Mouse (Mus musculus) MEL (cell line): ENCODE results near the gene Akr1a1. TPM values are rescaled to one million over a fixed set of nuclear protein-coding genes. Genes with fewer than 3 reads are reported as not detected.

Source experiments
- DNase-seq: peaks from one replicate; pipeline ENCODE4 v3.0.0; 2011; ENCODE audit warnings: low read depth, low spot score
- H3K27ac ChIP-seq: 2 replicates; pipeline ENCODE4 v1.5.1; 2012; ENCODE audit warnings: low read depth, mild to moderate bottlenecking, control low read depth, low read length, moderate library complexity; ENCODE audit not compliant: control insufficient read depth
- H3K27me3 ChIP-seq, 2 experiments: fragments of 150-350 bp in 1 of 2; sonication (generic) in 1 of 2; 2 replicates each; pipeline ENCODE4 v1.6.1; 2012; ENCODE audit warnings: low read length in 2 of 2, mild to moderate bottlenecking in 2 of 2, improper control_type of control experiment in 1 of 2, moderate library complexity in 1 of 2; ENCODE audit not compliant: insufficient read depth in 2 of 2, control insufficient read depth in 1 of 2
- H3K36me3 ChIP-seq, 2 experiments: 2 replicates each; pipeline ENCODE4 v1.6.1; 2012 to 2014; ENCODE audit warnings: low read length in 2 of 2, improper control_type of control experiment in 1 of 2, inconsistent platforms in 1 of 2, mild to moderate bottlenecking in 1 of 2; ENCODE audit not compliant: insufficient read depth in 2 of 2, control insufficient read depth in 1 of 2
- H3K4me1 ChIP-seq, 2 experiments: fragments of 150-350 bp in 1 of 2; sonication (generic) in 1 of 2; 2 replicates each; pipeline ENCODE4 v1.6.1; 2012; ENCODE audit warnings: low read length in 2 of 2, improper control_type of control experiment in 1 of 2, mild to moderate bottlenecking in 1 of 2; ENCODE audit not compliant: insufficient read depth in 2 of 2, control insufficient read depth in 1 of 2
- H3K4me3 ChIP-seq, 2 experiments: fragments of 150-350 bp in 1 of 2; sonication (generic) in 1 of 2; 2 replicates each; pipeline ENCODE4 v1.5.1; 2012; ENCODE audit warnings: low read depth in 2 of 2, low read length in 2 of 2, mild to moderate bottlenecking in 2 of 2, moderate library complexity in 2 of 2, control low read depth in 1 of 2, improper control_type of control experiment in 1 of 2; ENCODE audit not compliant: control insufficient read depth in 1 of 2, insufficient read depth in 1 of 2
- H3K79me2 ChIP-seq: 2 replicates; pipeline ENCODE4 v1.6.1; 2012; ENCODE audit warnings: mild to moderate bottlenecking, low read length, moderate library complexity; ENCODE audit not compliant: control insufficient read depth, poor library complexity, insufficient read depth
- H3K9ac ChIP-seq: 2 replicates; pipeline ENCODE4 v1.6.1; 2012; ENCODE audit warnings: low read depth, mild to moderate bottlenecking, control low read depth, low read length, moderate library complexity; ENCODE audit not compliant: control insufficient read depth, poor library complexity, severe bottlenecking
- H3K9me3 ChIP-seq: fragments of 150-350 bp; sonication (generic); replicated peaks from 2 replicates; pipeline ENCODE4 v1.6.1; 2012; ENCODE audit warnings: mild to moderate bottlenecking, low read length, improper control_type of control experiment, moderate library complexity; ENCODE audit not compliant: insufficient read depth
- BHLHE40 ChIP-seq: IDR thresholded peaks from 2 replicates; pipeline ENCODE4 v1.6.1; 2012; ENCODE audit warnings: low read depth, mild to moderate bottlenecking, inconsistent platforms, low read length, improper control_type of control experiment, borderline replicate concordance
- CHD1 ChIP-seq: IDR thresholded peaks from 2 replicates; pipeline ENCODE4 v1.6.1; 2012; ENCODE audit warnings: low read depth, mild to moderate bottlenecking, inconsistent platforms, low read length, improper control_type of control experiment
- CTCF ChIP-seq, 3 experiments: IDR thresholded peaks in 2 of 3; conservative IDR thresholded peaks in 1 of 3; 2 replicates each; pipeline ENCODE4 v1.5.1; 2011 to 2012; ENCODE audit warnings: low read length in 3 of 3, low read depth in 2 of 3, mild to moderate bottlenecking in 2 of 3, improper control_type of control experiment in 1 of 3, inconsistent platforms in 1 of 3, mixed read lengths in 1 of 3, moderate library complexity in 1 of 3; ENCODE audit not compliant: control insufficient read depth in 1 of 3, insufficient read depth in 1 of 3, poor library complexity in 1 of 3, severe bottlenecking in 1 of 3
- E2F4 ChIP-seq: IDR thresholded peaks from 2 replicates; pipeline ENCODE4 v1.6.1; 2011; ENCODE audit warnings: low read depth, low read length, improper control_type of control experiment, borderline replicate concordance
- EP300 ChIP-seq, 2 experiments: IDR thresholded peaks; 2 replicates each; pipeline ENCODE4 v1.6.1; 2011; ENCODE audit warnings: improper control_type of control experiment in 2 of 2, low read length in 2 of 2, low read depth in 1 of 2, mild to moderate bottlenecking in 1 of 2
- ETS1 ChIP-seq: IDR thresholded peaks from 2 replicates; pipeline ENCODE4 v1.6.1; 2012; ENCODE audit warnings: low read depth, mild to moderate bottlenecking, inconsistent platforms, low read length, improper control_type of control experiment, moderate library complexity
- GATA1 ChIP-seq: IDR thresholded peaks from 2 replicates; pipeline ENCODE4 v1.6.1; 2011; ENCODE audit warnings: low read depth, low read length, improper control_type of control experiment
- HCFC1 ChIP-seq: IDR thresholded peaks from 2 replicates; pipeline ENCODE4 v1.6.1; 2012; ENCODE audit warnings: low read depth, mild to moderate bottlenecking, inconsistent platforms, low read length, improper control_type of control experiment, moderate library complexity
- JUND ChIP-seq: IDR thresholded peaks from 2 replicates; pipeline ENCODE4 v1.6.1; 2011; ENCODE audit warnings: low read depth, mild to moderate bottlenecking, improper control_type of control experiment, low read length
- KAT2A ChIP-seq: conservative IDR thresholded peaks from 2 replicates; pipeline ENCODE4 v1.6.1; 2012; ENCODE audit warnings: low read depth, low read length, improper control_type of control experiment, inconsistent platforms
- MAFK ChIP-seq: IDR thresholded peaks from 2 replicates; pipeline ENCODE4 v1.6.1; 2011; ENCODE audit warnings: low read depth, mild to moderate bottlenecking, low read length, improper control_type of control experiment, borderline replicate concordance
- MAX ChIP-seq: IDR thresholded peaks from 2 replicates; pipeline ENCODE4 v1.6.1; 2011; ENCODE audit warnings: low read length, improper control_type of control experiment
- MAZ ChIP-seq: IDR thresholded peaks from 2 replicates; pipeline ENCODE4 v1.6.1; 2012; ENCODE audit warnings: low read depth, mild to moderate bottlenecking, inconsistent platforms, low read length, improper control_type of control experiment
- MEF2A ChIP-seq: IDR thresholded peaks from 2 replicates; pipeline ENCODE4 v1.6.1; 2014; ENCODE audit warnings: low read depth, mild to moderate bottlenecking, inconsistent platforms, low read length, improper control_type of control experiment; ENCODE audit not compliant: poor library complexity, insufficient replicate concordance, severe bottlenecking; ENCODE audit errors: extremely low read depth
- MXI1 ChIP-seq: IDR thresholded peaks from 2 replicates; pipeline ENCODE4 v1.6.1; 2011; ENCODE audit warnings: mild to moderate bottlenecking, low read depth, low read length, improper control_type of control experiment
- MYB ChIP-seq: IDR thresholded peaks from 2 replicates; pipeline ENCODE4 v1.6.1; 2011; ENCODE audit warnings: mild to moderate bottlenecking, low read depth, low read length, improper control_type of control experiment
- MYC ChIP-seq: IDR thresholded peaks from 2 replicates; pipeline ENCODE4 v1.6.1; 2011; ENCODE audit warnings: low read depth, mild to moderate bottlenecking, low read length, improper control_type of control experiment, moderate library complexity
- NELFE ChIP-seq: IDR thresholded peaks from 2 replicates; pipeline ENCODE4 v1.6.1; 2011; ENCODE audit warnings: low read depth, low read length, improper control_type of control experiment
- NRF1 ChIP-seq: IDR thresholded peaks from 2 replicates; pipeline ENCODE4 v1.6.1; 2014; ENCODE audit warnings: low read depth, mild to moderate bottlenecking, inconsistent platforms, low read length, improper control_type of control experiment, moderate library complexity; ENCODE audit not compliant: poor library complexity, insufficient read depth, severe bottlenecking
- POLR2A ChIP-seq, 2 experiments: IDR thresholded peaks; 2 replicates each; pipeline ENCODE4 v1.6.1; 2011 to 2012; ENCODE audit warnings: low read length in 2 of 2, mild to moderate bottlenecking in 2 of 2, control low read depth in 1 of 2, improper control_type of control experiment in 1 of 2, low read depth in 1 of 2, moderate library complexity in 1 of 2; ENCODE audit not compliant: control insufficient read depth in 1 of 2, insufficient read depth in 1 of 2, poor library complexity in 1 of 2
- POLR2AphosphoS5 ChIP-seq: IDR thresholded peaks from 2 replicates; pipeline ENCODE4 v1.6.1; 2012; ENCODE audit warnings: low read depth, borderline replicate concordance, mild to moderate bottlenecking, inconsistent platforms, low read length, moderate library complexity, mixed read lengths
- RCOR1 ChIP-seq: IDR thresholded peaks from 2 replicates; pipeline ENCODE4 v1.6.1; 2012; ENCODE audit warnings: low read depth, mild to moderate bottlenecking, inconsistent platforms, low read length, improper control_type of control experiment
- SIN3A ChIP-seq: IDR thresholded peaks from 2 replicates; pipeline ENCODE4 v1.6.1; 2012; ENCODE audit warnings: low read length, improper control_type of control experiment, inconsistent platforms
- SMC3 ChIP-seq: IDR thresholded peaks from 2 replicates; pipeline ENCODE4 v1.6.1; 2011; ENCODE audit warnings: low read depth, low read length, improper control_type of control experiment
- TAL1 ChIP-seq: IDR thresholded peaks from 2 replicates; pipeline ENCODE4 v1.6.1; 2012; ENCODE audit warnings: mild to moderate bottlenecking, inconsistent platforms, low read length, moderate library complexity, mixed read lengths
- TBP ChIP-seq: IDR thresholded peaks from 2 replicates; pipeline ENCODE4 v1.8.0; 2011; ENCODE audit warnings: low read depth, low read length, improper control_type of control experiment
- TCF12 ChIP-seq: IDR thresholded peaks from 2 replicates; pipeline ENCODE4 v1.6.1; 2014; ENCODE audit warnings: low read depth, mild to moderate bottlenecking, inconsistent platforms, low read length, improper control_type of control experiment, moderate library complexity
- UBTF ChIP-seq: IDR thresholded peaks from 2 replicates; pipeline ENCODE4 v1.6.1; 2012; ENCODE audit warnings: low read depth, mild to moderate bottlenecking, inconsistent platforms, low read length, improper control_type of control experiment, moderate library complexity, borderline replicate concordance; ENCODE audit not compliant: insufficient read depth
- USF1 ChIP-seq: IDR thresholded peaks from 2 replicates; pipeline ENCODE4 v1.6.1; 2014; ENCODE audit warnings: low read depth, mild to moderate bottlenecking, inconsistent platforms, low read length, improper control_type of control experiment, moderate library complexity
- USF2 ChIP-seq, 2 experiments: IDR thresholded peaks; 2 replicates each; pipeline ENCODE4 v1.6.1; 2011 to 2012; ENCODE audit warnings: improper control_type of control experiment in 2 of 2, low read length in 2 of 2, borderline replicate concordance in 1 of 2, inconsistent platforms in 1 of 2, low read depth in 1 of 2, mild to moderate bottlenecking in 1 of 2; ENCODE audit not compliant: insufficient read depth in 1 of 2
- ZC3H11A ChIP-seq: IDR thresholded peaks from 2 replicates; pipeline ENCODE4 v1.6.1; 2012; ENCODE audit warnings: low read depth, mild to moderate bottlenecking, inconsistent platforms, low read length, improper control_type of control experiment
- ZKSCAN1 ChIP-seq: IDR thresholded peaks from 2 replicates; pipeline ENCODE4 v1.6.1; 2012; ENCODE audit warnings: low read depth, mild to moderate bottlenecking, inconsistent platforms, low read length, improper control_type of control experiment, moderate library complexity
- ZMIZ1 ChIP-seq: IDR thresholded peaks from 2 replicates; pipeline ENCODE4 v1.6.1; 2012; ENCODE audit warnings: low read depth, mild to moderate bottlenecking, inconsistent platforms, low read length, improper control_type of control experiment, moderate library complexity
- ZNF384 ChIP-seq: IDR thresholded peaks from 2 replicates; pipeline ENCODE4 v1.6.1; 2012; ENCODE audit warnings: low read depth, mild to moderate bottlenecking, inconsistent platforms, low read length, improper control_type of control experiment
- polyA plus RNA-seq, 2 experiments: library from polyadenylated mRNA; stranded (reverse) in 1 of 2; unstranded in 1 of 2; fragments of >175 nt in 1 of 2; fragments of >200 nt in 1 of 2; gene quantifications; 2 replicates each; pipeline versions ENCODE4 v1.2.1 to v1.2.4; 2012; ENCODE audit warnings: low replicate concordance in 2 of 2, low read depth in 1 of 2; ENCODE audit not compliant: insufficient read length in 2 of 2, insufficient read depth in 1 of 2, missing spikeins in 1 of 2
- total RNA-seq: library from RNA; depleted of rRNA; stranded (reverse); fragments of 300-350 nt; gene quantifications from 2 replicates; pipeline ENCODE4 v1.2.3, GENCODE M21; 2012

The Akr1a1 gene
- total and polyA plus RNA-seq, 3 experiments: 258 to 358 TPM; not detected in 1

- peak; percentile 22; the same call in 1 of the 2 replicates for TF ChIP-seq ZC3H11A
- TF ChIP-seq USF2 (IDR thresholded peaks at IDR 0.05; ENCODE audit: borderline replicate concordance in 1 of 2, insufficient read depth in 1 of 2, low read depth in 1 of 2, low read length in 2 of 2): no peak
- no peak for TF ChIP-seq NRF1
- TF ChIP-seq UBTF: no peak
- TF ChIP-seq CTCF (IDR thresholded peaks at IDR 0.05 in 2 of 3, conservative IDR thresholded peaks at IDR 0.05 in 1 of 3; ENCODE audit: control insufficient read depth in 1 of 3, insufficient read depth in 1 of 3, low read depth in 2 of 3, low read length in 3 of 3, poor library complexity in 1 of 3, severe bottlenecking in 1 of 3): peak; percentile 36 to 51 (median 45); a peak in 5 of 6 replicates
- no peak for TF ChIP-seq SIN3A
- TF ChIP-seq POLR2AphosphoS5: no peak
- no peak for TF ChIP-seq TBP
- no peak for TF ChIP-seq CHD1
- no peak for TF ChIP-seq RCOR1
- no peak for TF ChIP-seq POLR2A (IDR thresholded peaks at IDR 0.05; ENCODE audit: control insufficient read depth in 1 of 2, insufficient read depth in 1 of 2, low read depth in 1 of 2, low read length in 2 of 2, poor library complexity in 1 of 2)
- TF ChIP-seq GATA1: no peak
- TF ChIP-seq MXI1: no peak
- TF ChIP-seq SMC3: peak; percentile 33
- no peak for TF ChIP-seq HCFC1
- no peak for TF ChIP-seq ETS1
- no peak for TF ChIP-seq NELFE
- TF ChIP-seq TCF12: no peak
These were observed 17.8 kb upstream of the Akr1a1 start (continued) for GRCm38 (mm10) chr4:116669291-116669690.

DNA sequence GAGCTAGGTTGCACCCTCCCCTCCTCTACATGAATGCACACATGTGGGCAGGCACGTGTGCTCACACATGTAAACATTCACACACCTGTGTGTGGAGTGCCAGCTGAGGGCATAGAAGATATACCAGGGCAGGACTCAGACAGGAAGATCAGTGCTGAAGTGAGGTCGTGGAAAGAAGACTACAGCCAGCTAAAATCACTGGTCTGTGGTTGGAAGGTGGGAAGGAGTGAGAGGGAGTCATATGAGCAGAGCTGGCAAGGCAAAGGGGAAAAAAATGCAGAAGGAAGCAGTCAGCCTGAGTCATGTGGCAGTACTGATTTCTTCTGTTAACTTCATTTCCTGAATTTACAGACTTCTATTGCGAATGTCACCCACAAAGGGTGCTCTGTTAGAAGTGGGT is 16.7 kb upstream of the Akr1a1 start:
- no peaks in the 10 kb centered on the region for H3K79me2 ChIP-seq
- no peak overlapping the region for H3K27ac ChIP-seq
- no peak overlapping the region for H3K4me3 ChIP-seq
- no peaks in the 10 kb centered on the region; a peak in 1 of 4 replicates for H3K27me3 ChIP-seq
- H3K4me1 ChIP-seq: peaks cover 3 to 7% of the 10 kb centered on the region in 2 experiments; a peak in 2 of 4 replicates
- no peak overlapping the region for H3K9ac ChIP-seq
- DNase-seq: peak; percentile 61
- no peaks in the 10 kb centered on the region for H3K9me3 ChIP-seq
- peaks cover 0 to 5% of the 10 kb centered on the region in 2 experiments; a peak in 2 of 4 replicates for H3K36me3 ChIP-seq
- TF ChIP-seq BHLHE40 (no peak), EP300 (IDR thresholded peaks at IDR 0.05; ENCODE audit: low read depth in 1 of 2, low read length in 2 of 2) (0 out of 4 replicates have a peak, but pooled peaks have one; percentile 17 to 20), MEF2A (no peak), KAT2A (no peak), GATA1 (no peak), CTCF (IDR thresholded peaks at IDR 0.05 in 2 of 3, conservative IDR thresholded peaks at IDR 0.05 in 1 of 3; ENCODE audit: control insufficient read depth in 1 of 3, insufficient read depth in 1 of 3, low read depth in 2 of 3, low read length in 3 of 3, poor library complexity in 1 of 3, severe bottlenecking in 1 of 3) (no peak), E2F4 (no peak), POLR2AphosphoS5 (no peak), SMC3 (no peak), MAX (no peak), ZMIZ1 (no peak), JUND (no peak), MYC (no peak; the same call in 1 of the 2 replicates), SIN3A (no peak), ZNF384 (peak; percentile 54; the same call in 1 of the 2 replicates), MAZ (no peak), MYB (no peak), ZKSCAN1 (no peak), HCFC1 (no peak), CHD1 (no peak), MAFK (no peak), ETS1 (no peak), NRF1 (no peak), TAL1 (no peak), USF1 (peak; percentile 72)
